Mouse (Mus musculus) spleen, adult 2 months (tissue): ENCODE data around the gene Slc26a1.

Experiments used
- CTCF ChIP-seq: fragments of 200-500 bp; IDR thresholded peaks from 2 replicates; pipeline ENCODE4 v1.5.1; 2011; ENCODE audit warnings: mild to moderate bottlenecking, inconsistent platforms; ENCODE audit not compliant: insufficient read depth, insufficient read length, insufficient replicate concordance; ENCODE audit errors: extremely low read depth
- POLR2A ChIP-seq: fragments of 200-500 bp; IDR thresholded peaks from 2 replicates; pipeline ENCODE4 v1.6.1; 2011; ENCODE audit warnings: low read depth, low read length, inconsistent platforms

- no peak for TF ChIP-seq POLR2A
- TF ChIP-seq CTCF = no peak
These were observed 20.0 kb downstream of the Slc26a1 start for GRCm38 (mm10) chr5:108655381-108655780.
